14 mouse cellular contexts compared by ENCODE assay signal in genomic region chr15:86234001-86234400, GRCm38 (mm10).
"Had no signal": no experiment of that assay in that cellular context is flagged by ENCODE, and none has a peak within 500 bp of the region (broad histone marks: within the 10 kb centered on the region; RNA-seq: fewer than 3 reads in every experiment).

No protein-coding gene starts in this region.

- H3K4me3 ChIP-seq: limb, embryonic 15.5 days; liver, embryonic 12.5 days; midbrain, embryonic 10.5 days; neural tube, embryonic 13.5 days had no signal

- DNase-seq: kidney, adult 8-10 months; kidney, postnatal 25 days; layer of hippocampus, postnatal 36 days; lung, embryonic 14.5 days; lung, postnatal 10 days; lung, postnatal 4 days; right cerebral cortex, postnatal 4 days; spleen, adult 18-20 months had no signal

- ATAC-seq: intestine, postnatal 0 days; liver, embryonic 12.5 days; midbrain, embryonic 16.5 days had no signal

- H3K27me3 ChIP-seq: limb, embryonic 15.5 days; liver, embryonic 12.5 days; neural tube, embryonic 13.5 days had no signal

- H3K27ac ChIP-seq: limb, embryonic 15.5 days; liver, embryonic 12.5 days; midbrain, embryonic 10.5 days; neural tube, embryonic 13.5 days had no signal

- H3K4me1 ChIP-seq: midbrain, embryonic 10.5 days had no signal
